Mouse (Mus musculus) midbrain, embryonic 10.5 days (tissue): ENCODE results near the gene Nrf1. TPM values are rescaled to one million over a fixed set of nuclear protein-coding genes. Genes with fewer than 3 reads are reported as not detected.

Experiments used
- DNase-seq: peaks from one replicate; pipeline ENCODE4 v3.0.0-alpha.2; 2017; ENCODE audit warnings: low spot score
- H3K27ac ChIP-seq: fragments of 300-500 bp; sonication (generic); replicated peaks from 2 replicates; pipeline ENCODE4 v1.5.1; 2016; ENCODE audit warnings: mild to moderate bottlenecking
- H3K27me3 ChIP-seq: fragments of 300-500 bp; sonication (generic); 2 replicates; pipeline ENCODE4 v1.6.1; 2016; ENCODE audit warnings: low read depth, mild to moderate bottlenecking; ENCODE audit not compliant: poor library complexity, severe bottlenecking
- H3K36me3 ChIP-seq: fragments of 300-500 bp; sonication (generic); 2 replicates; pipeline ENCODE4 v1.6.1; 2016; ENCODE audit warnings: mild to moderate bottlenecking, moderate library complexity
- H3K4me1 ChIP-seq: fragments of 300-500 bp; sonication (generic); 2 replicates; pipeline ENCODE4 v1.6.1; 2016
- H3K4me3 ChIP-seq: fragments of 300-500 bp; sonication (generic); 2 replicates; pipeline ENCODE4 v1.5.1; 2016; ENCODE audit warnings: mild to moderate bottlenecking, moderate library complexity
- H3K9me3 ChIP-seq: fragments of 300-500 bp; sonication (generic); replicated peaks from 2 replicates; pipeline ENCODE4 v1.6.1; 2016; ENCODE audit warnings: mild to moderate bottlenecking
- WGBS: fragments of 180-500 bp; shearing (Covaris S2); methylation state at CpG from one replicate; pipeline ENCODE4 v1.1.7; 2016; 5-methylcytosine and 5-hydroxymethylcytosine counted together
- polyA plus RNA-seq: library from polyadenylated mRNA; unstranded; fragments of >200 nt; fragmentation: Nextera tagmentation; extraction: Ambion mirVana; gene quantifications from 2 replicates; pipeline ENCODE4 v1.2.1, GENCODE M21; 2016

Nrf1 gene
- 92.9 and 96.1 TPM in 2 replicates for polyA plus RNA-seq

GRCm38 (mm10) chr6:30047271-30048162, at the start of gene Nrf1:
Gene Nrf1, plus strand, starts transcription at chr6:30047988.
- no peaks in the 10 kb centered on the region for H3K9me3 ChIP-seq
- peak within 1 kb of the TSS; percentile 99 for H3K4me3 ChIP-seq
- under 1% methylated on average over 64 of the region's 78 CpGs for WGBS
- H3K4me1 ChIP-seq: peaks cover 27% of the 10 kb centered on the region
- H3K27me3 ChIP-seq: no peaks in the 10 kb centered on the region
- H3K36me3 ChIP-seq: peaks cover 13% of the 10 kb centered on the region
- DNase-seq: peak; percentile 93
- peak within 1 kb of the TSS; percentile 100 for H3K27ac ChIP-seq

GRCm38 (mm10) chr6:29998140-29998539, 49.6 kb upstream of the Nrf1 start:
- H3K9me3 ChIP-seq: no peaks in the 10 kb centered on the region
- 0 out of 2 replicates have a peak, but pooled peaks cover 5% of the 10 kb centered on the region for H3K4me1 ChIP-seq
- no peak overlapping the region for H3K4me3 ChIP-seq
- DNase-seq: no peak
- 82% methylated on average over 9 of the region's 9 CpGs for WGBS
- no peak overlapping the region for H3K27ac ChIP-seq
- no peaks in the 10 kb centered on the region for H3K36me3 ChIP-seq
- H3K27me3 ChIP-seq: no peaks in the 10 kb centered on the region

GRCm38 (mm10) chr6:29998771-29999170, 49.0 kb upstream of the Nrf1 start:
- no peaks in the 10 kb centered on the region for H3K27me3 ChIP-seq
- DNase-seq: no peak
- no peaks in the 10 kb centered on the region for H3K9me3 ChIP-seq
- H3K36me3 ChIP-seq: no peaks in the 10 kb centered on the region
- 69% methylated on average over 4 of the region's 4 CpGs for WGBS
- H3K4me3 ChIP-seq: no peak overlapping the region
- 0 out of 2 replicates have a peak, but pooled peaks cover 5% of the 10 kb centered on the region for H3K4me1 ChIP-seq
- H3K27ac ChIP-seq: no peak overlapping the region

GRCm38 (mm10) chr6:30002628-30003027, 45.2 kb upstream of the Nrf1 start:
- Histone ChIP-seq H3K4me1 (0 out of 2 replicates have a peak, but pooled peaks cover 5% of the 10 kb centered on the region), H3K36me3 (no peaks in the 10 kb centered on the region), H3K4me3 (no peak overlapping the region), H3K9me3 (0 out of 2 replicates have a peak, but pooled peaks cover 2% of the 10 kb centered on the region), H3K27ac (no peak overlapping the region), H3K27me3 (no peaks in the 10 kb centered on the region)
- DNase-seq: no peak
- WGBS: 84% methylated on average over 9 of the region's 9 CpGs

GRCm38 (mm10) chr6:30005851-30006250, 41.9 kb upstream of the Nrf1 start:
- H3K9me3 ChIP-seq: 0 out of 2 replicates have a peak, but pooled peaks cover 2% of the 10 kb centered on the region
- 86% methylated on average over 1 of the region's 1 CpGs for WGBS

GRCm38 (mm10) chr6:30009204-30009603, 38.6 kb upstream of the Nrf1 start:
- Histone ChIP-seq H3K4me1 (no peaks in the 10 kb centered on the region), H3K27ac (no peak overlapping the region), H3K4me3 (no peak overlapping the region), H3K27me3 (no peaks in the 10 kb centered on the region), H3K9me3 (0 out of 2 replicates have a peak, but pooled peaks cover 2% of the 10 kb centered on the region), H3K36me3 (no peaks in the 10 kb centered on the region)
- no peak for DNase-seq
- 89% methylated on average over 7 of the region's 7 CpGs for WGBS

More at GRCm38 (mm10) chr6:30005851-30006250, 41.9 kb upstream of the Nrf1 start:
- H3K36me3 ChIP-seq: no peaks in the 10 kb centered on the region
- no peak for DNase-seq
- no peaks in the 10 kb centered on the region for H3K27me3 ChIP-seq
- H3K4me1 ChIP-seq: no peaks in the 10 kb centered on the region
- no peak overlapping the region for H3K27ac ChIP-seq
- H3K4me3 ChIP-seq: no peak overlapping the region

GRCm38 (mm10) chr6:30013520-30013919, 34.3 kb upstream of the Nrf1 start:
- Histone ChIP-seq H3K27ac (no peak overlapping the region), H3K9me3 (no peaks in the 10 kb centered on the region), H3K27me3 (no peaks in the 10 kb centered on the region), H3K36me3 (no peaks in the 10 kb centered on the region), H3K4me3 (no peak overlapping the region), H3K4me1 (no peaks in the 10 kb centered on the region)
- DNase-seq: no peak
- 52% methylated on average over 2 of the region's 2 CpGs for WGBS

- DNase-seq: no peak
Observed at GRCm38 (mm10) chr6:30014187-30014864, 33.5 kb upstream of the Nrf1 start.

GRCm38 (mm10) chr6:30021241-30021640, 26.5 kb upstream of the Nrf1 start:
- Histone ChIP-seq H3K36me3 (no peaks in the 10 kb centered on the region), H3K4me3 (no peak overlapping the region), H3K9me3 (no peaks in the 10 kb centered on the region), H3K4me1 (no peaks in the 10 kb centered on the region), H3K27ac (no peak overlapping the region), H3K27me3 (no peaks in the 10 kb centered on the region)
- DNase-seq: no peak
- 88% methylated on average over 1 of the region's 1 CpGs for WGBS

More at GRCm38 (mm10) chr6:30014187-30014864, 33.5 kb upstream of the Nrf1 start:
- Histone ChIP-seq H3K27ac (no peak overlapping the region), H3K4me3 (no peak overlapping the region), H3K36me3 (no peaks in the 10 kb centered on the region), H3K27me3 (no peaks in the 10 kb centered on the region), H3K9me3 (no peaks in the 10 kb centered on the region), H3K4me1 (no peaks in the 10 kb centered on the region)
- 84% methylated on average over 5 of the region's 5 CpGs for WGBS

- WGBS: 50% methylated on average over 5 of the region's 5 CpGs
- DNase-seq: no peak
- 0 out of 2 replicates have a peak, but pooled peaks cover 1% of the 10 kb centered on the region for H3K4me1 ChIP-seq
Observed at GRCm38 (mm10) chr6:30021656-30022055, 26.1 kb upstream of the Nrf1 start.

GRCm38 (mm10) chr6:30026799-30027198, 21.0 kb upstream of the Nrf1 start:
- Histone ChIP-seq H3K4me3 (no peak overlapping the region), H3K27ac (0 out of 2 replicates have a peak overlapping the region, but pooled peaks have one; percentile 3), H3K36me3 (no peaks in the 10 kb centered on the region), H3K9me3 (no peaks in the 10 kb centered on the region), H3K27me3 (no peaks in the 10 kb centered on the region), H3K4me1 (0 out of 2 replicates have a peak, but pooled peaks cover 5% of the 10 kb centered on the region)
- DNase-seq: peak; percentile 30
- 62% methylated on average over 10 of the region's 10 CpGs for whole genome bisulfite sequencing

More at GRCm38 (mm10) chr6:30021656-30022055, 26.1 kb upstream of the Nrf1 start:
- H3K27me3 ChIP-seq: no peaks in the 10 kb centered on the region
- no peaks in the 10 kb centered on the region for H3K9me3 ChIP-seq
- H3K27ac ChIP-seq: no peak overlapping the region
- H3K4me3 ChIP-seq: no peak overlapping the region
- H3K36me3 ChIP-seq: no peaks in the 10 kb centered on the region

GRCm38 (mm10) chr6:30028358-30028757, 19.4 kb upstream of the Nrf1 start:
- H3K27ac ChIP-seq: no peak overlapping the region
- H3K4me3 ChIP-seq: no peak overlapping the region
- no peaks in the 10 kb centered on the region for H3K9me3 ChIP-seq
- WGBS: 85% methylated on average over 4 of the region's 4 CpGs
- no peaks in the 10 kb centered on the region for H3K36me3 ChIP-seq
- H3K27me3 ChIP-seq: no peaks in the 10 kb centered on the region
- 0 out of 2 replicates have a peak, but pooled peaks cover 5% of the 10 kb centered on the region for H3K4me1 ChIP-seq
- DNase-seq: no peak
